In the genomic region with DNA sequence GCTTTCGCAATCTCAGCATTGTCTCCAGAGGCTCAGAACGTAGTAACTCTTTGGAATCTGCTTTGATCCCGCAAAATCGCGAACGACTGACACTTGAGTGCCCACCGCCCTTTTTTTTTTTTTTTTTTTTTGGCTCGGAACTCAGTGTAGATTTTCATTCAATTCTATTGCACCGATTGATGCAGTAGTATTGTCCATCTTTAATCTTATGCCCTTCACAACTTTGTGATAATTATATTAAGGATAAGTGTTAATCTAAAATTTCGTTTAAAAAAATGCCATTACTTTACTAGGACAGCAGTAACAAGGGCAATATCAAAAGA, we compare ENCODE assay signal across 1 mouse cellular context.
TF ChIP-seq lines count a peak whose summit lies in the region.

No protein-coding gene starts in this region.

TF ChIP-seq in MEL, 35 proteins besides CTCF, POLR2A, EP300 and RAD21 (continued from another document):
- TF ChIP-seq JUND (IDR thresholded peaks at IDR 0.05; ENCODE audit: low read depth, low read length) (no peak), ZC3H11A (IDR thresholded peaks at IDR 0.05; ENCODE audit: low read depth, low read length) (no peak), MAX (IDR thresholded peaks at IDR 0.05; ENCODE audit: low read length) (no peak), MAZ (IDR thresholded peaks at IDR 0.05; ENCODE audit: low read depth, low read length) (no peak), ZMIZ1 (IDR thresholded peaks at IDR 0.05; ENCODE audit: low read depth, low read length) (no peak), HCFC1 (IDR thresholded peaks at IDR 0.05; ENCODE audit: low read depth, low read length) (no peak), CHD1 (IDR thresholded peaks at IDR 0.05; ENCODE audit: low read depth, low read length) (no peak), SMC3 (IDR thresholded peaks at IDR 0.05; ENCODE audit: low read depth, low read length) (no peak), GABPA (IDR thresholded peaks at IDR 0.05; ENCODE audit: low read depth, low read length) (no peak), UBTF (IDR thresholded peaks at IDR 0.05; ENCODE audit: borderline replicate concordance, insufficient read depth, low read depth, low read length) (no peak), MEF2A (IDR thresholded peaks at IDR 0.05; ENCODE audit: extremely low read depth, insufficient replicate concordance, low read depth, low read length, poor library complexity, severe bottlenecking) (no peak), RCOR1 (IDR thresholded peaks at IDR 0.05; ENCODE audit: low read depth, low read length) (no peak)
